Mouse (Mus musculus): ENCODE results near the gene Zscan18.
"Not testable (repeated sequence)": the region's sequence is repeated elsewhere in the genome, so short reads cannot be mapped to it uniquely, and the experiment has no call there.

Gene Zscan18

GRCm38 (mm10) chr7:12802866-12803726 is at the start of gene Zscan18:
Gene Zscan18, minus strand, starts transcription at chr7:12803635.
- peak; percentile 83 to 94 for DNase-seq (ENCODE audit: inconsistent age in 2 of 2, low spot score in 1 of 2)

- DNase-seq (ENCODE audit: inconsistent age in 2 of 2, low spot score in 1 of 2): no peak
These were observed 32.3 kb upstream of the Zscan18 start for GRCm38 (mm10) chr7:12835779-12836178.

- DNase-seq (ENCODE audit: inconsistent age in 2 of 2, low spot score in 1 of 2): no peak
These were observed 31.8 kb upstream of the Zscan18 start for GRCm38 (mm10) chr7:12835193-12835671.

- DNase-seq (ENCODE audit: inconsistent age in 2 of 2, low spot score in 1 of 2): peak; percentile 93 to 98
These were observed 31.0 kb upstream of the Zscan18 start, which contains the start of gene Zfp110 for GRCm38 (mm10) chr7:12834162-12835120. Gene Zfp110, plus strand, starts transcription at chr7:12834761.

- peak; percentile 92 to 97 for DNase-seq (ENCODE audit: inconsistent age in 2 of 2, low spot score in 1 of 2)
These were observed 15.3 kb upstream of the Zscan18 start, which contains the start of gene Zfp329 for GRCm38 (mm10) chr7:12818521-12819295. Gene Zfp329, minus strand, starts transcription at chr7:12818858.

- no peak for DNase-seq (ENCODE audit: inconsistent age in 2 of 2, low spot score in 1 of 2)
These were observed 12.1 kb upstream of the Zscan18 start for GRCm38 (mm10) chr7:12815566-12815965.

GRCm38 (mm10) chr7:12803727-12804071 is 264 bp upstream of the Zscan18 start:
- no peak for DNase-seq (ENCODE audit: inconsistent age in 2 of 2, low spot score in 1 of 2)

GRCm38 (mm10) chr7:12799554-12799953 is 3.9 kb downstream of the Zscan18 start:
- peak in 1 of 2 experiments; percentile 29 for DNase-seq (ENCODE audit: inconsistent age in 2 of 2, low spot score in 1 of 2)

- DNase-seq (ENCODE audit: inconsistent age in 2 of 2, low spot score in 1 of 2): no peak
These were observed 5.5 kb downstream of the Zscan18 start for GRCm38 (mm10) chr7:12797971-12798370.

GRCm38 (mm10) chr7:12792624-12793023 is 10.8 kb downstream of the Zscan18 start:
- not testable (repeated sequence) for DNase-seq (ENCODE audit: inconsistent age in 2 of 2, low spot score in 1 of 2)

GRCm38 (mm10) chr7:12788025-12788424 is 15.4 kb downstream of the Zscan18 start:
- no peak for DNase-seq (ENCODE audit: inconsistent age in 2 of 2, low spot score in 1 of 2)

GRCm38 (mm10) chr7:12787333-12787732 is 16.1 kb downstream of the Zscan18 start:
- no peak for DNase-seq (ENCODE audit: inconsistent age in 2 of 2, low spot score in 1 of 2)

- DNase-seq (ENCODE audit: inconsistent age in 2 of 2, low spot score in 1 of 2): peak; percentile 84 to 91
These were observed 23.1 kb downstream of the Zscan18 start for GRCm38 (mm10) chr7:12780151-12780830.

GRCm38 (mm10) chr7:12779782-12780150 is 23.7 kb downstream of the Zscan18 start:
- DNase-seq (ENCODE audit: inconsistent age in 2 of 2, low spot score in 1 of 2): no peak

GRCm38 (mm10) chr7:12779141-12779540 is 24.3 kb downstream of the Zscan18 start:
- DNase-seq (ENCODE audit: inconsistent age in 2 of 2, low spot score in 1 of 2): no peak

GRCm38 (mm10) chr7:12774606-12775005 is 28.8 kb downstream of the Zscan18 start:
- no peak for DNase-seq (ENCODE audit: inconsistent age in 2 of 2, low spot score in 1 of 2)

- DNase-seq (ENCODE audit: inconsistent age in 2 of 2, low spot score in 1 of 2): no peak
These were observed 29.3 kb downstream of the Zscan18 start for GRCm38 (mm10) chr7:12774111-12774510.

- no peak for DNase-seq (ENCODE audit: inconsistent age in 2 of 2, low spot score in 1 of 2)
These were observed 53.8 kb downstream of the Zscan18 start for GRCm38 (mm10) chr7:12749431-12750198.

GRCm38 (mm10) chr7:12734904-12735303 is 68.5 kb downstream of the Zscan18 start, which contains the start of gene Vmn2r56:
Gene Vmn2r56, minus strand, starts transcription at chr7:12735004.
- DNase-seq (ENCODE audit: inconsistent age in 2 of 2, low spot score in 1 of 2): peak in 1 of 2 experiments; percentile 8
